Mouse (Mus musculus): ENCODE measurements around the gene Lhx6. TPM values are rescaled to one million over a fixed set of nuclear protein-coding genes. Genes with fewer than 3 reads are reported as not detected.
A peak's percentile ranks its signal among the peaks of the same experiment; 100 is the strongest.

Gene Lhx6
- total and polyA plus RNA-seq, 3 experiments, result 0.11 to 0.42 (median 0.31) TPM

DNA sequence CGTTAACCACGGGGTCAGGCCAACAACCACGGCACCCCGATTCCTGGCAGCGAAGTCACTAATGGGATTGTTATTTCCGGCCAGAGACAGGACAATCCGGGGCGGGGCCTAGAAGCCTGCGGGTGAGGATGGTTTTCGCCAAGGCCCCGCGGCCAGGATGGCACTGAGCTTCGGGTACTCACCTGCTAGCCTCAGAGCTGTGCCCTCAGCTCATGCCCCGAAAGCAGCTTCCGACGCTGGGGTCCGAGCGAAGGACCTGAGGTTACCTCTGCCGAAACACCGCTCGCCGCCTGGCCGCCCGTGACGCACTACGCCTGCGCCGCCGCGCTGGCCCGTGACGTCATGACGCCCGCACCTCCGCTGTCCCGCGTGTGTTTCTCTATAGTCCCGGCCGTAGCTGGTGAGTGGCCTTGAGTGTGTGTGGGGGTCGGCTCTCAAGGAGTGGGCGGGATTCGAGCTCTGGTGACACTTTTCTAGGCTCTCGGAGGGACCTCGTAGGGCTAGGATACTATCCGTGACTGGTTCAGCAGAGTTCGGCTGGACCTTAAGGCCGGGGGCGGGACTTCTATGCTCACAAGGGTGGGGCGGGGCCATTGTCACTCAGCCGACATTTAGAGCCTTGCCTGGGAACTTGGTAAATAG lies 31.2 kb upstream of the Lhx6 start, which contains the start of the genes Mrrf and Rbm18 (continued):
- TF ChIP-seq UBTF (IDR thresholded peaks at IDR 0.05; ENCODE audit: low read depth, low read length) (no peak), SIN3A (IDR thresholded peaks at IDR 0.05; ENCODE audit: low read length) (peak; percentile 85), KAT2A (IDR thresholded peaks at IDR 0.05; ENCODE audit: insufficient replicate concordance, low read length) (peak; percentile 62; the same call in 1 of the 2 replicates), E2F4 (IDR thresholded peaks at IDR 0.05; ENCODE audit: insufficient replicate concordance, low read depth, low read length) (no peak), USF2 (conservative IDR thresholded peaks at IDR 0.05; ENCODE audit: low read depth, low read length) (no peak), POLR2A (IDR thresholded peaks at IDR 0.05; ENCODE audit: low read depth, low read length) (peak; percentile 79), CTCF (conservative IDR thresholded peaks at IDR 0.05 in 1 of 2, IDR thresholded peaks at IDR 0.05 in 1 of 2; ENCODE audit: low read depth in 2 of 2, low read length in 2 of 2) (no peak), MYC (IDR thresholded peaks at IDR 0.05; ENCODE audit: low read depth, low read length) (peak; percentile 77), ZC3H11A (IDR thresholded peaks at IDR 0.05; ENCODE audit: low read depth, low read length) (no peak)

GRCm38 (mm10) chr2:36135887-36136286 lies 30.7 kb upstream of the Lhx6 start:
- TF ChIP-seq IRF4 (IDR thresholded peaks at IDR 0.05; ENCODE audit: low read depth, low read length), result no peak
- Histone ChIP-seq H3K4me1 (ENCODE audit: control insufficient read depth in 1 of 2, insufficient read depth in 2 of 2) (peaks cover 0 to 16% of the 10 kb centered on the region in 2 experiments; a peak in 2 of 4 replicates), H3K9ac (ENCODE audit: insufficient read depth, low read depth) (peak overlapping the region; percentile 47), H3K27me3 (replicated peaks) (no peaks in the 10 kb centered on the region), H3K79me2 (replicated peaks; ENCODE audit: control insufficient read depth, extremely low read depth, insufficient read depth, poor library complexity, severe bottlenecking) (peaks cover 22% of the 10 kb centered on the region), H3K4me2 (ENCODE audit: insufficient read depth, low read depth, poor library complexity, severe bottlenecking) (peak overlapping the region; percentile 85), H3K9me3 (replicated peaks; ENCODE audit: low read length) (no peaks in the 10 kb centered on the region), H3K27ac (ENCODE audit: insufficient read depth, low read depth) (peak overlapping the region; percentile 47; the same call in 1 of the 2 replicates), H3K36me3 (replicated peaks in 1 of 2; ENCODE audit: control insufficient read depth in 1 of 2, insufficient read depth in 1 of 2, low read length in 1 of 2) (peaks cover 22 to 46% of the 10 kb centered on the region in 2 experiments), H3K4me3 (replicated peaks in 1 of 3; ENCODE audit: low read depth in 2 of 3, low read length in 2 of 3, poor library complexity in 1 of 3) (peak overlapping the region; percentile 74 to 89 (median 88))
- dilution Hi-C loops (cut with MboI; ENCODE audit: extremely low pct_ligation_motif_present, extremely low pct_unique_long_range_greater_than_20kb, low sequenced_read_pairs), result no loop called here
- in situ Hi-C loops (cut with MboI; ENCODE audit: low pct_ligation_motif_present, low pct_unique_long_range_greater_than_20kb, low sequenced_read_pairs), result no loop called here
- no peak for DNase-seq (ENCODE audit: extremely low read depth)

DNA sequence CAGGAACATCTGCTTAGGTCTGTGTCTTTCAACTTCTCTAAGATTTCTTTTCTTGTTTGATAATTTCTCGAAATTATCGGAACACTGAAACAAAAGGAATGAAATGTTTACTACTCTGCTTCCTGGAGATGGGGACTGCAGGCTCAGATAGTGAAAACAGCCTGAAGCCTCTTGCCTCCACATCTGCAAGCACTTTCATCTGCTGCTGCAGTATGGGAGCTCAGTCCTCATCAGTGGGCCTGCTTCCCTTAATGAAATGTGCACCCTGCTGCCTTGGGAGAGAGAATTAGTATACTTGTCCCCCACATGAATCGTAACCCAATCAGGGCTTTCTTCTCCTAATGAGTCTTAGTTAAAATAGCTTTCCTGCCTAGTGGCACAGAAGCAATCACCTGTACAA lies 23.8 kb upstream of the Lhx6 start:
- DNase-seq (ENCODE audit: extremely low read depth), result no peak
- TF ChIP-seq ETS1 (conservative IDR thresholded peaks at IDR 0.05; ENCODE audit: low read depth, low read length) (no peak), CHD1 (IDR thresholded peaks at IDR 0.05; ENCODE audit: low read depth, low read length) (no peak), POLR2A (IDR thresholded peaks at IDR 0.05; ENCODE audit: low read depth, low read length) (no peak), MYC (IDR thresholded peaks at IDR 0.05; ENCODE audit: low read depth, low read length) (no peak), ELF1 (IDR thresholded peaks at IDR 0.05; ENCODE audit: low read depth, low read length) (no peak), TBP (conservative IDR thresholded peaks at IDR 0.05; ENCODE audit: low read depth, low read length) (no peak), JUND (conservative IDR thresholded peaks at IDR 0.05; ENCODE audit: low read depth, low read length) (no peak), IRF4 (IDR thresholded peaks at IDR 0.05; ENCODE audit: low read depth, low read length) (no peak), POLR2AphosphoS2 (IDR thresholded peaks at IDR 0.05; ENCODE audit: low read depth, low read length) (no peak), PAX5 (IDR thresholded peaks at IDR 0.05; ENCODE audit: low read length) (no peak), CTCF (conservative IDR thresholded peaks at IDR 0.05 in 1 of 2, IDR thresholded peaks at IDR 0.05 in 1 of 2; ENCODE audit: low read depth in 2 of 2, low read length in 2 of 2) (no peak), GABPA (IDR thresholded peaks at IDR 0.05; ENCODE audit: insufficient replicate concordance, low read depth, low read length) (no peak)
- Histone ChIP-seq H3K4me1 (ENCODE audit: control insufficient read depth in 1 of 2, insufficient read depth in 2 of 2) (no peaks in the 10 kb centered on the region), H3K9me3 (replicated peaks; ENCODE audit: low read length) (no peaks in the 10 kb centered on the region), H3K79me2 (replicated peaks; ENCODE audit: control insufficient read depth, extremely low read depth, insufficient read depth, poor library complexity, severe bottlenecking) (0 out of 2 replicates have a peak, but pooled peaks cover 2% of the 10 kb centered on the region), H3K36me3 (replicated peaks in 1 of 2; ENCODE audit: control insufficient read depth in 1 of 2, insufficient read depth in 1 of 2, low read length in 1 of 2) (peaks cover 56 to 87% of the 10 kb centered on the region in 2 experiments), H3K27me3 (replicated peaks) (no peaks in the 10 kb centered on the region), H3K4me3 (replicated peaks in 1 of 3; ENCODE audit: low read depth in 2 of 3, low read length in 2 of 3, poor library complexity in 1 of 3) (no peak overlapping the region), H3K4me2 (ENCODE audit: insufficient read depth, low read depth, poor library complexity, severe bottlenecking) (no peak overlapping the region), H3K27ac (ENCODE audit: insufficient read depth, low read depth) (no peak overlapping the region), H3K9ac (ENCODE audit: insufficient read depth, low read depth) (no peak overlapping the region)
- in situ Hi-C loops (cut with MboI; ENCODE audit: low pct_ligation_motif_present, low pct_unique_long_range_greater_than_20kb, low sequenced_read_pairs), result no loop called here
- dilution Hi-C loops (cut with MboI; ENCODE audit: extremely low pct_ligation_motif_present, extremely low pct_unique_long_range_greater_than_20kb, low sequenced_read_pairs), result no loop called here

All from CH12.LX (cell line).